Mouse (Mus musculus): Measurements from ENCODE around the gene Fam83f.

DNA sequence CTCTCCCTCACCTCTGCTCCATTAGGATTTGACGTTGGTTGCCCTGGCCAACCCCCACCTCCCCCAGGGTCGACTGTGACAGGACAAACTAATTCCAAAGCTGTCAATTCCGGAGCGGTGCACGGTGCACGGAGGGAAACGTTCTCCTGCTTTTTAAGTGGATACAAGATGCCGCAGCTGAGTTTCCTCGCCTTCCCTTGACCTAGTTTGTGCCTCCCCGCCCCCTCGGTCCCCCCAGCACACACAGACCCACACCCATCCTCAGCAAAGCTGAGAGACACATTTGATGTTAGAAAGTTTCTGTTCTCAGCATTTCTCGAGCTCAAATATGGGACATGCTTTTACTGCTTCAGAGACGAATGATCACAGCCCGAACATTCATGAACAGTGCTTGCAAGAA, 40.9 kb upstream of the Fam83f start:
- TF ChIP-seq CTCF (IDR thresholded peaks at IDR 0.05) (no peak), POLR2A (IDR thresholded peaks at IDR 0.05; ENCODE audit: insufficient read depth, low read depth, low read length) (no peak)
